Mouse (Mus musculus) limb, embryonic 11.5 days (tissue): ENCODE measurements at regions not wholly inside any gene's neighbourhood (a gene's known extent, or its start where the extent isn't known, plus 50 kb on each side); places are given as distances from the start of the nearest gene placed in this dataset.
"Not testable (repeated sequence)": the region's sequence is repeated elsewhere in the genome, so short reads cannot be mapped to it uniquely, and the experiment has no call there.

ENCODE experiments used
- ATAC-seq: fragments of 200-750 bp; cut with Nextera tagmentation; 2 replicates; pipeline ENCODE4 v1.8.0; 2017; ENCODE audit warnings: low read depth; ENCODE audit not compliant: insufficient number of reproducible peaks, low FRiP score, low TSS enrichment
- DNase-seq: peaks from one replicate; pipeline ENCODE4 v3.0.0-alpha.2; 2015; ENCODE audit warnings: low spot score
- H3K27ac ChIP-seq: fragments of 300-500 bp; sonication (generic); replicated peaks from 2 replicates; pipeline ENCODE4 v1.5.1; 2014; ENCODE audit warnings: low read depth, mild to moderate bottlenecking, low read length
- H3K27me3 ChIP-seq: fragments of 300-500 bp; sonication (generic); 2 replicates; pipeline ENCODE4 v1.6.1; 2014; ENCODE audit warnings: mild to moderate bottlenecking, low read length, mixed read lengths; ENCODE audit not compliant: control insufficient read depth, insufficient read depth
- H3K36me3 ChIP-seq: fragments of 300-500 bp; sonication (generic); 2 replicates; pipeline ENCODE4 v1.6.1; 2014; ENCODE audit warnings: mild to moderate bottlenecking, low read length, moderate library complexity, mixed read lengths; ENCODE audit not compliant: control insufficient read depth, insufficient read depth
- H3K4me1 ChIP-seq: fragments of 300-500 bp; sonication (generic); 2 replicates; pipeline ENCODE4 v1.6.1; 2014; ENCODE audit warnings: low read length, mixed read lengths; ENCODE audit not compliant: control insufficient read depth, insufficient read depth
- H3K4me2 ChIP-seq: fragments of 300-500 bp; sonication (generic); 2 replicates; pipeline ENCODE4 v1.6.1; 2014; ENCODE audit warnings: low read depth, mild to moderate bottlenecking, moderate library complexity; ENCODE audit not compliant: severe bottlenecking
- H3K4me3 ChIP-seq: fragments of 300-500 bp; sonication (generic); 2 replicates; pipeline ENCODE4 v1.5.1; 2014; ENCODE audit warnings: low read depth, low read length
- H3K9ac ChIP-seq: fragments of 300-500 bp; sonication (generic); 2 replicates; pipeline ENCODE4 v1.6.1; 2014; ENCODE audit warnings: mild to moderate bottlenecking, low read length
- H3K9me3 ChIP-seq: fragments of 300-500 bp; sonication (generic); 2 replicates; pipeline ENCODE4 v1.6.1; 2016; ENCODE audit warnings: low read length; ENCODE audit not compliant: control insufficient read depth
- WGBS: fragments of 180-500 bp; shearing (Covaris S2); extraction: QIAGEN DNeasy Blood & Tissue Kit; methylation state at CpG from one replicate; pipeline ENCODE4 v1.1.7; 2014; 5-methylcytosine and 5-hydroxymethylcytosine counted together

DNA sequence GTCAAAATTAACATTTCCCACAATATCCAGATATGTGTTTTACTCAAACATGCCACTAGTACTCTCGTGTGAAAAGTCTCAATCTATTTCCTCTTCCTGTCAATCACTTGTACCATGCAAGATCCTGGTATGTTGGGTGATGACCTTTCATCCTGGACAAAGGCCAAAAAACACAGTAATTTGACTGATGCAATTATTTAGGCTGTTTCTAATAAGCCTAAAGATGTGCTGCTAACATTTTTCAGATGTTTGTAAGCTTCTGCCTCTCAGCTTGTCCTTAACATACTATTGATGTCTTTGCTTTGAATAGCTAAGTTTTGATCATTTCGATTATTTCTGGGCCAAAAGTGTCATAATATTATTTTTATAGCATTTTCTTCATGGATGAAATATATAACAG is 418.4 kb upstream of the Arrdc4 start:
- DNase-seq (no peak), ATAC-seq (no peak)
- no peak overlapping the region for H3K9ac ChIP-seq
- no peaks in the 10 kb centered on the region for H3K4me1 ChIP-seq
- WGBS: 40% methylated on average over 2 of the region's 2 CpGs
- no peaks in the 10 kb centered on the region for H3K9me3 ChIP-seq
- H3K4me3 ChIP-seq: no peak overlapping the region
- H3K27me3 ChIP-seq: no peaks in the 10 kb centered on the region
- no peak overlapping the region for H3K4me2 ChIP-seq
- no peak overlapping the region for H3K27ac ChIP-seq
- no peaks in the 10 kb centered on the region for H3K36me3 ChIP-seq

GRCm38 (mm10) chr7:69161916-69162315 is 412.9 kb upstream of the Arrdc4 start:
- no peaks in the 10 kb centered on the region for H3K4me1 ChIP-seq
- no peaks in the 10 kb centered on the region for H3K36me3 ChIP-seq
- no peak overlapping the region for H3K4me3 ChIP-seq
- H3K9ac ChIP-seq: no peak overlapping the region
- H3K4me2 ChIP-seq: no peak overlapping the region
- ATAC-seq (no peak), DNase-seq (no peak)
- no peak overlapping the region for H3K27ac ChIP-seq
- 16% methylated on average over 4 of the region's 4 CpGs for WGBS
- H3K27me3 ChIP-seq: no peaks in the 10 kb centered on the region
- no peaks in the 10 kb centered on the region for H3K9me3 ChIP-seq

DNA sequence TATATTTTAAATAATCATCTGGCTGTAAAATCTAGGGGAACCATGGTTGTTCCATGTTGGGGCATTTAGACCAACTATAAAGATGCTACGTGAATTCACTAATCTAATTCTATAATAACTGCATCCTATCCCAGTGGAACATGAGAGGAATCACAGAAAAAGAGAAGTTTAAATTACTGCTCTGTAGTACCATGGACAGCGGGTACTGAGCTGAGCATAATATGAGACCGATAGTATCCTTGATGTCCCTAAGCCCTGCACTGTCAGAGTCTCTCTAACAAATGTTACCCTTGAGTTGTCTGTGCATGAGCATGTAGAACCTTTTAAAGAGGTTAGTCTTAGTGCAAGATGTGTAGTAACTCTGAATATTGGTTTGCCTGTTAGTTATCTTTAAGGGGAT is 393.3 kb upstream of the Arrdc4 start:
- Histone ChIP-seq H3K9me3 (no peaks in the 10 kb centered on the region), H3K4me1 (no peaks in the 10 kb centered on the region), H3K27me3 (no peaks in the 10 kb centered on the region), H3K27ac (no peak overlapping the region), H3K9ac (no peak overlapping the region), H3K4me2 (no peak overlapping the region), H3K4me3 (no peak overlapping the region), H3K36me3 (no peaks in the 10 kb centered on the region)
- DNase-seq: no peak
- 85% methylated on average over 3 of the region's 3 CpGs for WGBS
- ATAC-seq: no peak

DNA sequence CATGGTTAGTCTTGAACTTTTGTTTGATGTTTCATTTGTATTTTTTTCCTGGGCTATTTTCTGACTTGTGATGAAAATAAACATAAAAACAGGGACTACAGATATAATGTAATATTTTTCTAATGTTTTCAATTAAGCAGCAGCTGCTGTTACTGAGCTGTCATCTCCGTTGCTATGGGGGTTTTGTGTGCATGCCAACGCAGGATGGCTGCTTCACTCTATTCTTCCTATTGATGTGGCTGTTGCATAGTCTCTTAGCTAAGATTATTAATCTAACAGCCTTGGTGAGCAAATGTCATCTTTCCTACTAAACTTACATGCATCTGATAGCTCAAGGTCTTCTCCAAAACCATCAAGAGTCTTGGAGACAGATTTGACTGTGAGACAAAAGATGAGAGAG is 384.4 kb upstream of the Arrdc4 start:
- H3K36me3 ChIP-seq: no peaks in the 10 kb centered on the region
- H3K4me2 ChIP-seq: no peak overlapping the region
- no peak overlapping the region for H3K4me3 ChIP-seq
- WGBS: 81% methylated on average over 2 of the region's 2 CpGs
- ATAC-seq: no peak
- no peaks in the 10 kb centered on the region for H3K4me1 ChIP-seq
- no peak overlapping the region for H3K9ac ChIP-seq
- no peak for DNase-seq
- H3K27me3 ChIP-seq: no peaks in the 10 kb centered on the region
- H3K27ac ChIP-seq: no peak overlapping the region
- H3K9me3 ChIP-seq: no peaks in the 10 kb centered on the region

DNA sequence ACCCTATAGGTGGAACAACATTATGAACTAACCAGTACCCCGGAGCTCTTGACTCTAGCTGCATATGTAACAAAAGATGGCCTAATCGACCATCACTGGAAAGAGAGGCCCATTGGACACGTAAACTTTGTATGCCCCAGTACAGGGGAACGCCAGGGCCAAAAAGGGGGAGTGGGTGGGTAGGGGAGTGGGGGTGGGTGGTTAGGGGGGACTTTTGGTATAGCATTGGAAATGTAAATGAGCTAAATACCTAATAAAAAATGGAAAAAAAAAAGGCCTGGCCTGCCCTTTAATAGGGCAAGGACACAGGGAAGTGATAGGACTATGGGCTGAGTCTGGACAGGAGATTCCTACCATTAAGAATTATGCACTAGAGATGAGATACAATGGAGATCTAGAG is 352.7 kb upstream of the Arrdc4 start:
- WGBS: 91% methylated on average over 1 of the region's 4 CpGs
- not testable (repeated sequence) for H3K4me1 ChIP-seq, H3K36me3 ChIP-seq, H3K27me3 ChIP-seq, H3K9ac ChIP-seq, ATAC-seq, H3K27ac ChIP-seq, DNase-seq, H3K9me3 ChIP-seq, H3K4me2 ChIP-seq, H3K4me3 ChIP-seq

- Histone ChIP-seq H3K4me2 (no peak overlapping the region), H3K4me1 (peaks cover 5% of the 10 kb centered on the region; the same call in 1 of the 2 replicates), H3K27ac (no peak overlapping the region), H3K4me3 (no peak overlapping the region), H3K36me3 (no peaks in the 10 kb centered on the region), H3K27me3 (no peaks in the 10 kb centered on the region), H3K9ac (no peak overlapping the region), H3K9me3 (no peaks in the 10 kb centered on the region)
- WGBS: 47% methylated on average over 9 of the region's 9 CpGs
- DNase-seq (no peak), ATAC-seq (no peak)
Measured at GRCm38 (mm10) chr7:69097587-69098095, 348.6 kb upstream of the Arrdc4 start.

- no peak overlapping the region for H3K4me3 ChIP-seq
- no peak overlapping the region for H3K27ac ChIP-seq
- WGBS: 93% methylated on average over 7 of the region's 7 CpGs
- H3K4me2 ChIP-seq: no peak overlapping the region
- DNase-seq: no peak
- no peaks in the 10 kb centered on the region for H3K27me3 ChIP-seq
- no peaks in the 10 kb centered on the region for H3K36me3 ChIP-seq
- no peak overlapping the region for H3K9ac ChIP-seq
- H3K4me1 ChIP-seq: no peaks in the 10 kb centered on the region
- no peak for ATAC-seq
- no peaks in the 10 kb centered on the region for H3K9me3 ChIP-seq
Measured at GRCm38 (mm10) chr7:69074780-69075179, 325.7 kb upstream of the Arrdc4 start.

GRCm38 (mm10) chr7:69062994-69063393 is 314.0 kb upstream of the Arrdc4 start:
- no peaks in the 10 kb centered on the region for H3K4me1 ChIP-seq
- H3K27ac ChIP-seq: no peak overlapping the region
- no peak overlapping the region for H3K9ac ChIP-seq
- no peak overlapping the region for H3K4me2 ChIP-seq
- no peaks in the 10 kb centered on the region for H3K27me3 ChIP-seq
- H3K4me3 ChIP-seq: no peak overlapping the region
- DNase-seq: no peak
- no peaks in the 10 kb centered on the region for H3K9me3 ChIP-seq
- no peak for ATAC-seq
- H3K36me3 ChIP-seq: no peaks in the 10 kb centered on the region
- 71% methylated on average over 5 of the region's 5 CpGs for WGBS

- no peak overlapping the region for H3K9ac ChIP-seq
- no peak overlapping the region for H3K27ac ChIP-seq
- no peaks in the 10 kb centered on the region for H3K27me3 ChIP-seq
- no peak overlapping the region for H3K4me3 ChIP-seq
- H3K36me3 ChIP-seq: no peaks in the 10 kb centered on the region
- H3K4me1 ChIP-seq: no peaks in the 10 kb centered on the region
- no peaks in the 10 kb centered on the region for H3K9me3 ChIP-seq
- WGBS: 78% methylated on average over 7 of the region's 7 CpGs
- no peak for ATAC-seq
- no peak overlapping the region for H3K4me2 ChIP-seq
- no peak for DNase-seq
Measured at GRCm38 (mm10) chr7:69062506-69062905, 313.5 kb upstream of the Arrdc4 start.
